Mouse (Mus musculus): Measurements from ENCODE around the gene Pspc1. TPM values are rescaled to one million over a fixed set of nuclear protein-coding genes. Genes with fewer than 3 reads are reported as not detected.

Gene Pspc1
- polyA plus RNA-seq, 1 experiment from 2014 or later, result 24.6 TPM

DNA sequence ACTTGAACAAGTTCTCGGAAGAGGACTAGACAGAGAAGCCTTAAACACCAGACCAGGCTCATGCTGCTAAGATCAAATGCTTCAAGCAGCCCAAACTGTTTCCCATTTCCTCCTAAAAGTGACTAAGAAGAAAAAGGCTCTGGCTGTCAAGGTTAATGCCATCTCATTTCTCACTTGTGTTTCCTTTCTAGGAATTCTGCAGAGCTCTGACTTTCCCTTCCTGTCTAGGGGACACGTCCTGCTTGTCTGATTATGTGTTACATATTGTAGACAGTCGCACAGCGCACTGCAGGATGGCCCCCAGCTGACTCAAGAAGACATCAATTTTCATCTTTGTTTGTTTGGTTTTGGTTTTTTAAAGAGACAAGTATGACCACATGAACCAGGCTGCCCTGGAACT lies 72.4 kb downstream of the Pspc1 start:
- Histone ChIP-seq H3K9me3 (ENCODE audit: low read length) (no peaks in the 10 kb centered on the region), H3K27ac (ENCODE audit: low read length) (no peak overlapping the region), H3K27me3 (ENCODE audit: insufficient read depth, low read length) (no peaks in the 10 kb centered on the region), H3K9ac (replicated peaks; ENCODE audit: low read length) (no peak overlapping the region), H3K4me2 (replicated peaks; ENCODE audit: low read depth, low read length) (no peak overlapping the region), H3K4me3 (ENCODE audit: low read length) (no peak overlapping the region), H3K36me3 (ENCODE audit: insufficient read depth, low read length) (peaks cover 8% of the 10 kb centered on the region; the same call in 1 of the 2 replicates), H3K4me1 (ENCODE audit: insufficient read depth, low read length) (0 out of 2 replicates have a peak, but pooled peaks cover 4% of the 10 kb centered on the region)
- no peak for ATAC-seq (ENCODE audit: low FRiP score, low TSS enrichment)
- 63% methylated on average over 4 of the region's 4 CpGs for WGBS

DNA sequence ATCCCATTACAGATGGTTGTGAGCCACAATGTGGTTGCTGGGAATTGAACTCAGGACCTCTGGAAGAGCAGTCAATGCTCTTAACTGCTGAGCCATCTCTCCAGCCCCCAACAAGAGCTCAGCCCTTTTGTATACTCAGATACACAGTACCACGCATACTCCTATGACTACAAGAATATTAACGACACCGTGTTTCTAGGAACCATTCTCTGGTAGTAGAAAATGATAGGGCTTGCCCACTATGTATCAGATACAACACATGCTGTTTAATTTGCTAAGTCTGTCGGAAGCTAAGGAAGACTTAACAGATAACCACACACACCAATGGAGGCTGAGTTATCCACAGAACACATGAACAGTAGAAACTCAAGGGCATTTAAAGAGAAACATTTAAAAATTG lies 75.5 kb downstream of the Pspc1 start:
- Histone ChIP-seq H3K9me3 (ENCODE audit: low read length) (no peaks in the 10 kb centered on the region), H3K27me3 (ENCODE audit: insufficient read depth, low read length) (no peaks in the 10 kb centered on the region), H3K4me1 (ENCODE audit: insufficient read depth, low read length) (0 out of 2 replicates have a peak, but pooled peaks cover 4% of the 10 kb centered on the region), H3K9ac (replicated peaks; ENCODE audit: low read length) (no peak overlapping the region), H3K4me2 (replicated peaks; ENCODE audit: low read depth, low read length) (no peak overlapping the region), H3K27ac (ENCODE audit: low read length) (no peak overlapping the region), H3K36me3 (ENCODE audit: insufficient read depth, low read length) (peaks cover 32% of the 10 kb centered on the region), H3K4me3 (ENCODE audit: low read length) (no peak overlapping the region)
- 91% methylated on average over 4 of the region's 4 CpGs for WGBS
- ATAC-seq (ENCODE audit: low FRiP score, low TSS enrichment), result no peak

DNA sequence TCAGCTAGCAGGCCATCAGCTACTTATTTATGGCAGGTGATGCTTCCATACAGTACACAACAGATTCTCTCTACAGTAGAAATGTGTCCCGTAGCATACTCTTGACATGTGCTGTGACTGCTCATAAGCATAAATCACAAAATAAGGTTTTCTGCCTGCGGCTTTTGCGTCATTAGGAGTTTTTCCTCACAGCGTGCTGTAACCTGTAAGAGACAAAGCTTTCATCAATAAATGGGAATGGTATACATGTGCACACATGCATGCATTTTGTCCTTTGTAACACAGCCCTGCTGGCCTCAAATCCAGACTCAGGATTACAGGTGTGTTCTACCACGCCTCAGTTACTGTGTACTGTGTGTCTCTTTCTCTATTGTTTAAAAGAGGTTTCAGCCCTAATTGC lies 80.3 kb downstream of the Pspc1 start:
- Histone ChIP-seq H3K4me2 (replicated peaks; ENCODE audit: low read depth, low read length) (no peak overlapping the region), H3K27me3 (ENCODE audit: insufficient read depth, low read length) (no peaks in the 10 kb centered on the region), H3K4me3 (ENCODE audit: low read length) (no peak overlapping the region), H3K9ac (replicated peaks; ENCODE audit: low read length) (no peak overlapping the region), H3K9me3 (ENCODE audit: low read length) (no peaks in the 10 kb centered on the region), H3K36me3 (ENCODE audit: insufficient read depth, low read length) (peaks cover 73% of the 10 kb centered on the region), H3K27ac (ENCODE audit: low read length) (no peak overlapping the region), H3K4me1 (ENCODE audit: insufficient read depth, low read length) (no peaks in the 10 kb centered on the region)
- WGBS, result 87% methylated on average over 5 of the region's 5 CpGs
- ATAC-seq (ENCODE audit: low FRiP score, low TSS enrichment), result no peak

DNA sequence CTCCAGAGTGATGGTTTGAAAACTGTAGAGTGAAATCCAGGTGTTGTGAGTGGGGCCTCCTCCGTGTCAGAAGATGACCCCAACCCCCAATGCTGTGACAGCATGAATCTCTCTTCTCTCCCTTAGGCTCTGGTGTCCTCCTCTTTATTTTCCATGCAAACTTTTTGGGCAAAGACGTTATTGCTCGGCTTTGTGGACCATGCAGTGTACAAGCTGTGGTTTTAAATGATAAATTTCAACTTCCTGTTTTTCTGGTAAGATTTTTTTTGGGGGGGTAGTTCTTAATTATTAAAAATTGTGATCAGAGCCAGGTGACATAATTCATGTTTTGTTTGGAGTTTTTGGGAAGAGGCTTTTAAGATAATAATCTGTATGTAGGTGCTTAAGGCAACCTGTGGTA lies 82.6 kb downstream of the Pspc1 start:
- H3K9ac ChIP-seq (replicated peaks; ENCODE audit: low read length), result no peak overlapping the region
- H3K27ac ChIP-seq (ENCODE audit: low read length), result no peak overlapping the region
- H3K4me1 ChIP-seq (ENCODE audit: insufficient read depth, low read length), result no peaks in the 10 kb centered on the region
- H3K4me3 ChIP-seq (ENCODE audit: low read length), result no peak overlapping the region
- H3K4me2 ChIP-seq (replicated peaks; ENCODE audit: low read depth, low read length), result no peak overlapping the region
- WGBS, result 88% methylated on average over 3 of the region's 3 CpGs
- peaks cover 84% of the 10 kb centered on the region for H3K36me3 ChIP-seq (ENCODE audit: insufficient read depth, low read length)
- ATAC-seq (ENCODE audit: low FRiP score, low TSS enrichment), result no peak
- H3K27me3 ChIP-seq (ENCODE audit: insufficient read depth, low read length), result no peaks in the 10 kb centered on the region
- H3K9me3 ChIP-seq (ENCODE audit: low read length), result no peaks in the 10 kb centered on the region

DNA sequence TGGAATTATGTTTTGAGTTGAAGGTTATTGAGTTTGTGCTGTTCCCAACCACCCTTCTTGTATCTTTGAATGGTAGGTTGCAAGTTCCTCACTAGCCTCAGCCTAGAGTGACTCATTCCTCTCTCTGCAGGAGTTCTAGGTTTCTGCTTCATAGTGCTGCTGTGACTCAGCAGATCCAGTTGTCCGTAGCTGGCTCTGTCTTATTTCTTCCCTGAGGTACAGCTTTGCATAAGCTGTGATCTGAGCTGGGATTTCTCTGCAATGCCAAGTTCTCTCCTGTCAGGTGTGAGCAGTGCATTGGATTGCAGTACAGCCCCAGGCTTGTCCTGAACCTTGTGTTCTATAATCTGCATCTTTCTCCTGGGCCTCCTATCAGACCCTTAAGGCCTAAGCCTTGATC lies 88.3 kb downstream of the Pspc1 start:
- no peaks in the 10 kb centered on the region for H3K27me3 ChIP-seq (ENCODE audit: insufficient read depth, low read length)
- no peak overlapping the region for H3K4me3 ChIP-seq (ENCODE audit: low read length)
- no peak for ATAC-seq (ENCODE audit: low FRiP score, low TSS enrichment)
- no peak overlapping the region for H3K9ac ChIP-seq (replicated peaks; ENCODE audit: low read length)
- H3K9me3 ChIP-seq (ENCODE audit: low read length), result no peaks in the 10 kb centered on the region
- peaks cover 66% of the 10 kb centered on the region for H3K36me3 ChIP-seq (ENCODE audit: insufficient read depth, low read length)
- no peak overlapping the region for H3K27ac ChIP-seq (ENCODE audit: low read length)
- no peaks in the 10 kb centered on the region for H3K4me1 ChIP-seq (ENCODE audit: insufficient read depth, low read length)
- H3K4me2 ChIP-seq (replicated peaks; ENCODE audit: low read depth, low read length), result no peak overlapping the region
- WGBS, result 100% methylated on average over 1 of the region's 1 CpGs

DNA sequence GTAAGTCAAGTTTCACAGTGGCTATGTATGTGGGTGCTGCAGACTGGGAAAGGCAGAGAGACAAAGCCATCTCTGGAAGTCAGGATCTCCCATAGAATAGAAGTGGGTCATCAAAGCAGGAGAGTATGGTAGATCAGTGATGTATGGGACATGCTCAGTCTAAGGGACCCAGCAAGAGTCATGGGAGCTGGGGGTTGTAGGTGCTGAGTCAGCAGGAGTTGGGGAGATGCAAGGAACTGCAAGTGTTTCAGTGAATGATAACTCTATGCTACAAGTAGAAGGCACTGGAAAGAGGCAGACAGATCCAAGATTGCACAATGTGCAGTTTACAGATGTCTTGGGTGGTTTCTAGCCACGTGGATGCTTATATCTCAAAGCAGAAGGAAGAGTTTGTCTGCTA lies 89.0 kb downstream of the Pspc1 start:
- Histone ChIP-seq H3K9me3 (ENCODE audit: low read length) (no peaks in the 10 kb centered on the region), H3K27ac (ENCODE audit: low read length) (no peak overlapping the region), H3K27me3 (ENCODE audit: insufficient read depth, low read length) (no peaks in the 10 kb centered on the region), H3K4me2 (replicated peaks; ENCODE audit: low read depth, low read length) (no peak overlapping the region), H3K9ac (replicated peaks; ENCODE audit: low read length) (no peak overlapping the region), H3K4me3 (ENCODE audit: low read length) (no peak overlapping the region), H3K4me1 (ENCODE audit: insufficient read depth, low read length) (no peaks in the 10 kb centered on the region), H3K36me3 (ENCODE audit: insufficient read depth, low read length) (peaks cover 63% of the 10 kb centered on the region)
- 97% methylated on average over 1 of the region's 1 CpGs for WGBS
- ATAC-seq (ENCODE audit: low FRiP score, low TSS enrichment), result no peak

DNA sequence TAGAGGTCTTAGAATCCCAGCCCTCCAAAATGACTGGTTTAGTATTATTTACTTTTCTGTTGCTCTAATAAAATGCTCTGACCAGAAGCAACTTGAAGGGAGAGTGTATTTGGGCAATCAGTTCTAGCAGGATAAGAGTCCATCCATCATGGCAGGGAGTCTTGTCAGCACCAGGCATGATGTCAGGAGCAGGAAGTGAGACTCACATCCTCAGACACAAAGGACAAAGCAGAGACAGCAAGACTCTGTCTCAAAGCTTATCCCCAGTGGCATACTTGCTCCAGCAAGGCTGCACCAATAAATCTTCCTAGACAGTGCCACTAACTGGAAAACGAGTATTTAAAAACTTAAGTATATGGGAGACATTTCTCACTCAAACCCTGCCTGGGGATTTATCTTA lies 92.7 kb downstream of the Pspc1 start:
- Histone ChIP-seq H3K27ac (ENCODE audit: low read length) (no peak overlapping the region), H3K27me3 (ENCODE audit: insufficient read depth, low read length) (no peaks in the 10 kb centered on the region), H3K9ac (replicated peaks; ENCODE audit: low read length) (no peak overlapping the region), H3K4me3 (ENCODE audit: low read length) (no peak overlapping the region), H3K36me3 (ENCODE audit: insufficient read depth, low read length) (peaks cover 47% of the 10 kb centered on the region), H3K9me3 (ENCODE audit: low read length) (no peaks in the 10 kb centered on the region), H3K4me2 (replicated peaks; ENCODE audit: low read depth, low read length) (no peak overlapping the region), H3K4me1 (ENCODE audit: insufficient read depth, low read length) (no peaks in the 10 kb centered on the region)
- no peak for ATAC-seq (ENCODE audit: low FRiP score, low TSS enrichment)
- WGBS, result 3% methylated on average over 1 of the region's 1 CpGs

Other genes with a start within 250 kb of the Pspc1 start
- 9.5 and 13.1 TPM in 2 replicates for gene Cenpj, start 202.9 kb downstream of the Pspc1 start, polyA plus RNA-seq (2015; fragmentation: Nextera tagmentation; extraction: Ambion mirVana)
- 4.0 and 6.3 TPM in 2 replicates for gene Parp4, start 202.7 kb downstream of the Pspc1 start, polyA plus RNA-seq (2015; fragmentation: Nextera tagmentation; extraction: Ambion mirVana)
- 25.7 and 30.2 TPM in 2 replicates for gene Mphosph8, start 110.1 kb downstream of the Pspc1 start, polyA plus RNA-seq (2015; fragmentation: Nextera tagmentation; extraction: Ambion mirVana)
- gene Zmym5, start 33.4 kb upstream of the Pspc1 start, polyA plus RNA-seq (2015; fragmentation: Nextera tagmentation; extraction: Ambion mirVana), result 29.2 and 33.5 TPM in 2 replicates
- gene Zmym2, start 108.3 kb upstream of the Pspc1 start, polyA plus RNA-seq (2015; fragmentation: Nextera tagmentation; extraction: Ambion mirVana), result 50.5 and 50.7 TPM in 2 replicates